ENCODE assay signal across 8 mouse cellular contexts in genomic region chr8:60889131-60889842, GRCm38 (mm10). TPM values are rescaled to one million over a fixed set of nuclear protein-coding genes. Genes with fewer than 3 reads are reported as not detected.
DNase-seq lines count a peak whose midpoint lies in the region; ATAC-seq and TF ChIP-seq lines count a peak whose summit lies in the region.

No protein-coding gene starts in this region.

- no peaks in the 10 kb centered on the region for H3K36me3 ChIP-seq in forebrain, postnatal 0 days (ENCODE audit: insufficient read depth)
- H3K36me3 ChIP-seq in liver, postnatal 0 days (replicated peaks; ENCODE audit: insufficient read depth, low read length) = no peaks in the 10 kb centered on the region

- no peak for TF ChIP-seq EP300 in liver, postnatal 0 days (IDR thresholded peaks at IDR 0.05; ENCODE audit: low read depth)

- ATAC-seq in forebrain, postnatal 0 days = no peak
- no peak for ATAC-seq in liver, postnatal 0 days

- no peak overlapping the region for H3K27ac ChIP-seq in gastrocnemius, adult 2 months
- H3K27ac ChIP-seq in forebrain, postnatal 0 days (ENCODE audit: low read depth, low read length) = no peak overlapping the region
- no peak overlapping the region for H3K27ac ChIP-seq in liver, postnatal 0 days (ENCODE audit: low read depth)

- TF ChIP-seq CTCF in gastrocnemius, adult 2 months (IDR thresholded peaks at IDR 0.05) = no peak
- no peak for TF ChIP-seq CTCF in forebrain, postnatal 0 days (IDR thresholded peaks at IDR 0.05; ENCODE audit: low read depth)
- TF ChIP-seq CTCF in liver, postnatal 0 days (IDR thresholded peaks at IDR 0.05; ENCODE audit: low read depth) = no peak

- WGBS in forebrain, postnatal 0 days = 77% methylated on average over 11 of the region's 11 CpGs
- whole genome bisulfite sequencing in liver, postnatal 0 days (ENCODE audit: insufficient replicate concordance) = 77% methylated on average over 11 of the region's 11 CpGs

- H3K27me3 ChIP-seq in forebrain, postnatal 0 days (ENCODE audit: insufficient read depth, low read length) = no peaks in the 10 kb centered on the region
- H3K27me3 ChIP-seq in liver, postnatal 0 days (ENCODE audit: insufficient read depth, low read length) = no peaks in the 10 kb centered on the region

- peak overlapping the region; percentile 94 for H3K4me3 ChIP-seq in gastrocnemius, adult 2 months
- peak overlapping the region; percentile 69; the same call in 1 of the 2 replicates for H3K4me3 ChIP-seq in forebrain, postnatal 0 days (ENCODE audit: low read depth, low read length)
- H3K4me3 ChIP-seq in liver, postnatal 0 days (ENCODE audit: low read depth, low read length) = peak overlapping the region; percentile 72; the same call in 1 of the 2 replicates

- intact Hi-C loops in gastrocnemius, adult 2 months (cut with DNase I) = no loop called here
- intact Hi-C loops in gastrocnemius, postnatal 36 days (cut with DNase I) = no loop called here

- peak overlapping the region; percentile 64; the same call in 1 of the 2 replicates for H3K4me2 ChIP-seq in forebrain, postnatal 0 days (ENCODE audit: low read depth)
- peak overlapping the region; percentile 67 for H3K4me2 ChIP-seq in liver, postnatal 0 days (ENCODE audit: low read depth, low read length)

- no peak overlapping the region for H3K9ac ChIP-seq in forebrain, postnatal 0 days
- no peak overlapping the region for H3K9ac ChIP-seq in liver, postnatal 0 days (replicated peaks)

- H3K9me3 ChIP-seq in forebrain, postnatal 0 days (ENCODE audit: low read length) = no peaks in the 10 kb centered on the region
- H3K9me3 ChIP-seq in liver, postnatal 0 days (ENCODE audit: low read length) = no peaks in the 10 kb centered on the region

- no peak for DNase-seq in gastrocnemius, adult 2 months
- DNase-seq in gastrocnemius, postnatal 25 days = no peak
- peak; percentile 12 for DNase-seq in CD4-positive helper T cell, adult 2 months (ENCODE audit: low read depth, low spot score)
- DNase-seq in forebrain, postnatal 0 days = no peak
- DNase-seq in liver, postnatal 0 days = no peak
- no peak for DNase-seq in urinary bladder, adult 2 months (ENCODE audit: low spot score)
- DNase-seq in gastrocnemius, postnatal 36 days = no peak
- DNase-seq in thymus, postnatal 0 days (ENCODE audit: low spot score) = no peak

- H3K4me1 ChIP-seq in forebrain, postnatal 0 days (ENCODE audit: insufficient read depth) = peaks cover 9% of the 10 kb centered on the region
- H3K4me1 ChIP-seq in liver, postnatal 0 days (ENCODE audit: insufficient read depth) = peaks cover 11% of the 10 kb centered on the region

RNA-seq across cellular contexts. Expression of gene Hpf1, which starts 0.9 kb away (rescaled TPM):
- 1 to 10 TPM; 6.0 to 7.9 TPM for total RNA-seq in gastrocnemius, adult 2 months (2021)
- 1 to 10 TPM; 6.1 to 6.7 TPM for total RNA-seq in gastrocnemius, postnatal 25 days (2021)
- total RNA-seq in forebrain, postnatal 0 days (2014; rRNA removed) = 47.0 and 47.6 TPM in 2 replicates
- polyA plus RNA-seq in forebrain, postnatal 0 days (2015; fragmentation: Nextera tagmentation; extraction: Ambion mirVana) = 110 TPM in 2 replicates
- polyA plus RNA-seq in liver, postnatal 0 days (2015; fragmentation: Nextera tagmentation; extraction: Ambion mirVana) = 40.8 and 43.4 TPM in 2 replicates
- 24.7 and 28.8 TPM in 2 replicates for polyA plus RNA-seq in urinary bladder, adult 2 months (2012; rRNA removed)
- total RNA-seq in gastrocnemius, postnatal 36 days (2021) = 1 to 10 TPM; 5.2 to 7.4 TPM
- 160 and 173 TPM in 2 replicates for polyA plus RNA-seq in thymus, postnatal 0 days (2015; fragmentation: Nextera tagmentation; extraction: Ambion mirVana)
